Mouse (Mus musculus): ENCODE measurements around the gene Apeh. TPM values are rescaled to one million over a fixed set of nuclear protein-coding genes. Genes with fewer than 3 reads are reported as not detected.

The Apeh gene
- total RNA-seq, 2 experiments from 2014 or later: 123 to 219 TPM

DNA sequence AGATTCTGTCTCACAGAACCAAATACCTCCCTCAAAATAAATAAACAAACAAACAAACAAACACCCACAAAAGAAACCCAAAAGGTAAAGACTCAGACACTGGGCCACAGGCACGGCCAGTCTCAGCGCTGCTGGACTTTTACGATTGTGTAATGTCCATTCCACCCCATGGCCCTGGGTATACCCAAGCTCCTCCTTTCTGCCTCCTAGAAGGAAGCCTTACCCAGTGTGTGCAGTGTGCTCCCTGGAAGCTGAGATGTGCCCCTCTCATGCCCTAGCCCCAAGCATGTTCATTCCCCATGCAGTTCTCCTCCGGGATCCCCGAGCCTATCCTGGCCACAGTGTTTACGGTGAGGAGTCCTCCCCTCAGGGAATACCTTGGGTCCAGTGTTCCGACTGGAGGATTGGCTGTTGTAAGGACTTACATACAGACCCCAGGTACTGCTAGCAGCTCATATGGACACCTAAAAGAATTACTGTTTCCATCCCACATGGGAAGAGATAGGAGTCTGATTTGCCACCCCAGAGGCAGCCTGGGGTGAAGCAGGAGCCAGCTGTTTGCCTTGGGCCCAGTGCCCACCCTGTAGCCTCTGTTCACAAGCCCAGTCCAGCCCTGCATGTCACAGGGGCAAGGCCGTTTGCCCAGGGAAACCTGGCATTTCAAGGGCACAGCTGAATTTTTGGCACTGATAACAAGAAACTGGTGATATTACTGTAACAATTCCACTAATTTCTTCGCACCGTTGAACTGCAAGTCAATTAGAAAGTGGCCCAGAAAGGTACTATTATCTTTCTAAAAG is 27.0 kb upstream of the Apeh start:
- no peak for ATAC-seq (replicated peaks; ENCODE audit: low FRiP score, poor library complexity, severe bottlenecking)

DNA sequence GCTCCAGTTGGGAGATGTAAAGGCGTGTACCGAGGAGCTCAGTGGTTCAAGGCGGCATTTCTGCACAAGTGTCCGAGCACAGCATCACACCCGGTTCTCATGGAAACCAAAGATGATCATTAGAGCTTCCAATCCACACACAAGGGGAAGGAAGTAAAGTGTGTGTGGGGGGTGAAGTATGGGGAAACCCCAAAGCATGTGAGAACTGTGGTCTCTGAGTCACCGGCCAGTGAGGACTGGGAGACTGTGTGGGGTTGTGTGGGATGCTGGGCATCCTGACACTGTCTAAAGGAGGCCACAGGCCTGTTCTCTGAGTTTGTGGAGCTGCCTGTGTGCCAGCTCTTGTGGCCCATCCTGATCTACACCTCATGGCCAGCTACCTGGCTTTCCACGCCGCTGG is 26.3 kb upstream of the Apeh start:
- no peak for ATAC-seq (replicated peaks; ENCODE audit: low FRiP score, poor library complexity, severe bottlenecking)

DNA sequence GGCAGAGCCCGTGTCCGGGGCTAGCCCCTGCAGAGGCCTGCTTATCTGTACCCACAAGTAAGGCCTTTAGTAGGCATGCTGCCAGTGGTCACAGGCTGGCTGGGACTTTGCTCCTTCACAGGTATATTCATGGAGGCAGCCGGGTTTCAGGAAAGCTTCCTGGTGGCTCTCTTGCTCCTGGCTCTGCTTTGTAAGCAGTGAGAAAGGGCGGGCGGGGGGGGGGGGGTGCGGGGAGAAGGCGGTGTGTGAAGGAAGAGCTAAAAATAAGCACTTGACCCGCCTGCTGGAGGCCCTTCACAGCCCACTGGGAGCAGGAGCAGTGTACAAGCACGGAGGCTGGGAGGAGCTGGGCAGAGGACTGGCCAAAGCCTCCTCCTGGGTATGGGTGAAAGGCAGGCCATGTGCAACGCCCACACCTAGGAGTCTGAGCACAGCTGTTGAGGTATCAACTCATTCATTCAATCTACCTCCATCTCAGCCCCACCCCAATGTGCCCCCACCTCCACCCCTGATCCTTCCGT is 25.5 kb upstream of the Apeh start:
- no peak for ATAC-seq (replicated peaks; ENCODE audit: low FRiP score, poor library complexity, severe bottlenecking)

GRCm38 (mm10) chr9:108117143-108117542 is 22.7 kb upstream of the Apeh start:
- ATAC-seq (replicated peaks; ENCODE audit: low FRiP score, poor library complexity, severe bottlenecking): no peak

DNA sequence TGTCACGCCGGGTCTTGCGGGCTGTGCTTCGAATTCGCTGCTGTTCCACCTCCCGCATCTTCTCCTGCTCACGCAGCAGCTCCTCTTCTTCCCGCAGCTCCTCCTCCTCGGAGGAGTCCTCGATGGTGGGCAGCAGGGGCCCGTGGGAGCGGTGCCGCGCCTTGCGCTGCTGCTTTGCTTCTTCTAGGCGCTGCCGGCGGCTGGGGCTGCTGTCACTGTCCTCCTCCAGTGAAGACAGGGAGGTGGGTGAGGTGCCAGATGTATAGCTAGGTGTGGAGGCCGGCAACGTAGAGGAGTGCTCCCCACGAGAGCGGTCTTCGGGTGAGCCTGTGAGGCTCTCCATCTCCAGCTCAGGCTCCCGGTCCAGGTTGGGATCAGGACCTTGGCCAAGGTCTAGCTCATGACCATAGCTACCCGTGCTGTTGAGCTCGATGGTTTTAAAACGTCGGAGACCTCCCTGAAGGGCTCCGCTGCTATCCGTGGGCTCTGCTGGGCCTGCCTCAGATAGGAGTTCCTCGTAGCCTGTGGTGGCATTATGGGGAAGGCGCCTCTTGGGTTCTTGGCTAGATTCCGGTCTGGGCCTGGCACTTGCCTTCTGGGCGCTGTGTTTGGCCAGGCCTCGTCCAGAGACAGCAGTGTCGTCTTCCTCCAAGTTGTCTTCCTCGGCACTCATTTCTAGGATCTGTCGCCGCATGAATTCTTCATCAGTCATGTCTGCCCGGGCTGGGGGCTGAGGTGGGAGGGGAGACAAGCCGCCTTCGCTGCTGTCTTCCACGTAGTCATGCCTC is 21.1 kb upstream of the Apeh start:
- no peak for ATAC-seq (replicated peaks; ENCODE audit: low FRiP score, poor library complexity, severe bottlenecking)

DNA sequence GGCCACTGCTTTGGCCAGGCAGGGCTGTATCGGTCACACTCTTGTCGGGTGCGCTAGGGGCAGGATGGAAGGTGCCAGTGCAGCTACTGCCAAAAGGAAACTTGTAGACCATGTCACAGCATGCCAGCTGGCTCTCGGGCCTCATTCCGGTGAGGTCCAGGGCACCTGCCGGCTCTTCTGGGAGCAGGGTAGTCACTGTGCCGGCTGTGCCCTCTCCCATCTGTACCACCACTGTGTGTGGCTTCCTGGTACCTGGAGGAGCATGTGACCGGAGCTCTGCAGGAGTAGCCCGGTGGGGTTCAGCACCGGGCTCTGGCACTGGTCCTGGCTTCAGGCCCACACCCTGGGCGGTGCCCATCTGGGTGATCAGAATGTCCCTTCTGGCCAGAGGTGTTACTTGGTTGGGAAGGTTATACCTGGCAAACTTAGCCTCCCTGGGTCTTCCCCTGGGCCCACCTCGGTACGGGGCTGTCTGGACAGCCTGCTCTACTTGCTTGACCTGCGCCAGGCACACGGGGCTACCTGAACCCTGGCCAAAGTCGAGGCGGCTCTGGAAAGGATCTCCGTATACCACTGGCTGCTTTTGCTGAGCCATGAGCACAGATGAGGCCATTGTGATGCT is 18.4 kb upstream of the Apeh start:
- ATAC-seq (replicated peaks; ENCODE audit: low FRiP score, poor library complexity, severe bottlenecking): no peak

GRCm38 (mm10) chr9:108111593-108112121 is 17.3 kb upstream of the Apeh start:
- no peak for ATAC-seq (replicated peaks; ENCODE audit: low FRiP score, poor library complexity, severe bottlenecking)

- ATAC-seq (replicated peaks; ENCODE audit: low FRiP score, poor library complexity, severe bottlenecking): no peak
Observed at GRCm38 (mm10) chr9:108111101-108111592, 16.7 kb upstream of the Apeh start.

DNA sequence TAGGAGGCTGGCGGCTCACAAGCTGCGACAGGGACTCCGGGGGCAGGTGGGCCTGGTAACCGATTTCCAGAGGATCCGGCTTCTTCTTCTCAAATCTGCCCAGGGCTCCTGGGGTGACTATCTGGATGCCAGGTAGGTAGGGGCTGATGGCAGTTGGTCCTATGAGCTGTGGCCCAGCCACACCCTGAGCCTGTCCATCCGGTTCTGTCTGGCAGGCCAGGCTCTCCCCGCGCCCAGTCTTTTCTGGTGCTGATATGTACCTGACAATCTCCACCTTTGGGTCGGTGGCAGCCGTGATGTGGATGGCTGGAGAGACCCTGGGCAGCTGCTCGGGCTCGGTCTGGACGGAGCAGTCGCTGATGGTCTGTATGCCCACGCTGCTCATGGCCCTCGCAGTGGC is 15.8 kb upstream of the Apeh start:
- ATAC-seq (replicated peaks; ENCODE audit: low FRiP score, poor library complexity, severe bottlenecking): no peak

DNA sequence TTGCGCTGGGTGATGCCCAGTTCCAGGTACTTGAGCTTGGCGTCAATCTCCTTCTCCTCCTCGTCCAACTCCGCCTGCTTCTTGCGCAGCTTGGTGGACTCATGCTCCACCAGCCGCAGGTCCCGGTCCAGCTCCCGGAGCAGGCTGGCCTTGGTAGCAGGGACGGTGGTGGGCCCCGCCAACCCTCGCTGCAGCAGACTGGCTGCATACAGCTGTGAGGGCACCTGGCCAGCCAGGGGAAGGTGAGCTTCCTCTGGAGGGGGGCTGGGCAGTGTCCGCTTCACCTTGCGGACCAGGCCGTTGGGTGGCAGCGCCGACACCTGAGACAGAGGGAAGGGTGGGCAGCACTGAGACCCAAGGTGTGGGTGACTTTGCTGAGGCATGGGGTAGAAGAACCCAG is 13.5 kb upstream of the Apeh start:
- ATAC-seq (replicated peaks; ENCODE audit: low FRiP score, poor library complexity, severe bottlenecking): no peak

GRCm38 (mm10) chr9:108106090-108106489 is 11.7 kb upstream of the Apeh start:
- no peak for ATAC-seq (replicated peaks; ENCODE audit: low FRiP score, poor library complexity, severe bottlenecking)

DNA sequence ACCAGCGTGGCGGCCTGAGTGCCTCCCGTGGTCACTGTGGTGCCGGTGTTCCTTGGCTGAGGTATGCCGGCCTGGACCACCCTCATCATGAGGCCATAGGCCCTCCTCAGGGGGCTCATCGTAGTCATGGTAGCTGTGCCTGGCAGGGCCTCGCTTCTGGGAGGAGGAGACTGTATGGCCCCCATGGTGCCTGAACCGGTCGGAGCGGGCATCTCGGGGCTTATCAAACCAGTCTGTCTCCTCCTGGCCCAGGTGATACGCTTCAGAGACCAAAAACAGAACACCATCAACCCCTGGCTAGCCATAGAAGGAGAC is 11.1 kb upstream of the Apeh start:
- no peak for ATAC-seq (replicated peaks; ENCODE audit: low FRiP score, poor library complexity, severe bottlenecking)

DNA sequence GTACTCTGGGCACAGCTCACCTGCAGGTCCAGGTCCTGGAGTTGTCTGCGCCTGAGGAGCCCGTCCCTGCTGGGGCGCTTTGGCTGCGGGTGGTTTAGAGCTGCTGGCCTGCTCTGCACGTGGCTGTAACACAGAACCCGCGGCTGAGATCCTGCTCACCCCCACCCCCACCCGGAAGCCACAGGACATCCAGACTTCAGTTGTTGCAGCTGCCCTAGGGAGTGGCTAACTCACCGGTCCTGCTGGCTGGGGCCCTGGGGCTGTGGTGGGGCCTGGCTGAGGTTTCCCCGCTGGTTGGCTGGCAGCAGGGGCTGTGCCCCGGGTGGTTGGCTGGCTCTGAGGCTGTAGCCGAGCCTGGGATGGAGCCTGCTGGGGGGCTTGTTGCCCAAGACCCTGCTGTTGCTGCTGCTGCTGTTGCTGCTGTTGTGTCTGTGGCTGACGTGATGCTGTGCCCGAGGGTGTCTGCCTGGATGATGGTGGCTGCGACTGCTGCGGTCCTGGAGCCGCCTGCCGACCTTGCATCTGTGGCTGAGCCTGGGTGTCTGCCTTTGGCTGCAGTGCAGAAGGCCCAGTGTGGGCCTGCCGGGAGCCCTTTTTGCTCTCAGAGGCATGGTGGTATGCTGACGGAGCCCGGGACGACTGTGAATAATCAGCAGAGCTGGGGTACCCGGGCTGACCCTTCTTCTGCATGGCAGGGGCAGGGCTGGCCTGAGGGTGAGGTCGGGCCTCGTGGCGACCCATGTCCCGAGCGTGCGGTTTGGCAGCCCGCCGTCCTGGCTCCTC is 10.6 kb upstream of the Apeh start:
- ATAC-seq (replicated peaks; ENCODE audit: low FRiP score, poor library complexity, severe bottlenecking): peak; percentile 31; the same call in 1 of the 2 replicates

DNA sequence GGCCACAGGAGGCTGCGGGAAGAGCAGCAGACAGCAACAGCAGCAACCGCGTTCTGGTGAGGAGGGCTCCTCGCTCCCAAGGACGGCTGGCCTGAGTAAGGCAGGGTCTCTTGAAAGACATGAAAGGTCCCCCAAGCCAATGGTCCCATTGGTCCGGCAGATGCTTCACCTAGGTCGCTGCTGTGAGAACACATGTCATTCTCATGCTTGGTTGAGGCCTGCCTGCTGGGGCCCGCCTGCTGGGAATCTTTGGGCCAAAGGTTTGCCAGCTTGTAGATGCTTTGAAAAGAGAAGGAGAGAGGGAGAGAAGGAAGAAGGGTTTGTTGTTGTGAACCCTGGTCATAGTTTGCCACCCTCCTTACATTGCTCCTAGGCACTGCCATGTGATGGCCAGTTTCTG is 5.2 kb upstream of the Apeh start:
- ATAC-seq (replicated peaks; ENCODE audit: low FRiP score, poor library complexity, severe bottlenecking): no peak

DNA sequence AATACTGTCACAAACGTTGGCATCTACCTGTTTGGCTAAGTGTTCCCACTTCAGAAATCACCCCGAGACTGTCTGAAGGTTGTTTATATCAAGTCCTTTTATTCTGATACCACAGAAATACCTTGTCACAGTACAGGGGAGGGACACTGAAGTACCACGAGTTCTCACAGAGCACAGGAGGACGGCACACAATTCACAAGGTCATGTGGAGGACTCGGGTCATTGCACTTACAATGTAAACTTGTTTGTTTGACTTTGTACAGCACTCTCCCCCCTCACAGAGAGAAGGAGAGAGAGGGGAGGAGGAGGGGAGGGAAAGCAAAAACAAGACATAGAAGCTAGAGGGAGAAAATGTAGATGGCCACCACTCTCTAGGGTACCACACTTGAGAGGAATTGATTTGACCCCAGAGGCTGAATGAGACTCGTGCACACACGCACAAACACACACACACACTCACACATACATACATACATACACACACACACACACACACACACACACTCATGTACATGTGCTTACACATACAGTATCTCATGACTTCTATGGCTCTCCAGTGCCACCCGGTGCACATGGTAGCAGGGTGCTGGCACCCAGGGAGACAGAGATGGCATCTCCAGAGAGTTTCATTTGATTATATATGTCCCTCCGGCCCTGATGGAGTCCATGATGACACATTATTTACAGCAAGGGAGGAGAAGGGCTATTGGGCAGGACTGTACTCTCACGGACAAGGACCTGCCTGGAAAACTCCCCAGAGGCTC is 1.7 kb upstream of the Apeh start:
- peak; percentile 36 for ATAC-seq (replicated peaks; ENCODE audit: low FRiP score, poor library complexity, severe bottlenecking)

- ATAC-seq (replicated peaks; ENCODE audit: low FRiP score, poor library complexity, severe bottlenecking): peak; percentile 48
Observed at GRCm38 (mm10) chr9:108095518-108095917, 1.1 kb upstream of the Apeh start.

DNA sequence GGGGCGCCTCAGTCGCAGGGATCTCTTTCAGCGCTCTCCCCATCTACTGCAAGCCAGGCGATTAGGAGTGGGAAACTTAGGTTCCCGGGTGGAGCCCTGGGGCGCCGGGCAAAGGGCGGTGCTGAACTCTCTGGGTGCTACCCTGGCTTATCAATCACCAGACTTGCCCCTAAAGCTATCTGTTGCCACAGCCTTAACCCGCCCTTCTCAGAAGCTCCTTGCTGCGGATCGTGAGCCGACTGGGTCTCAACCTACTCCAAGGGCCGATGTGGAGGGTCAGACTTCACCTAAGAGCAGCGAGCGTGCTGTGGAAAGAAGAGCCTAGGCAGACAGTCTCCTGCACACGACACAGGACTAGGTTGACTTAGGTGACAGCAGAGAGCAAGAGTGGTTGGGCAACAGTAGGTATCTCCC is 599 bp upstream of the Apeh start:
- peak; percentile 72 for ATAC-seq (replicated peaks; ENCODE audit: low FRiP score, poor library complexity, severe bottlenecking)

DNA sequence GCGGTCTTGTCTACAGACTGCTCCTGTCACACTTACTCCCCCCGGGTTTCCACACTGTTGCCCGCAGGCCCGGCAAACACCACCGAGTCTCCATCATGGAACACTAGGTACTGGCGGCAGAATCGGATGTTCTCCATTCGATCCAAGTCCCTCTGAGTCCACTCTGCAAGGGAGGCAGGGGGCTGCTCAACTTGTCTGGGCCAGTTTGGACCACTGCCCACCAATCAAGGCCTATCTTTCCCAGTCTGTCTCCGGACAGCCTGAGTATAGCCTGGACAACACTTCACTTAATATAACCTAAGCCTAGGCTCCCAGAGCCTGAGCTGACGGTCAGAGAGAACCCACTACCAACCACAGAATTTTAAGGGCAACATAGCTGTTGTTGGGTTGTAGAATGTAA is 820 bp downstream of the Apeh start:
- ATAC-seq (replicated peaks; ENCODE audit: low FRiP score, poor library complexity, severe bottlenecking): no peak

DNA sequence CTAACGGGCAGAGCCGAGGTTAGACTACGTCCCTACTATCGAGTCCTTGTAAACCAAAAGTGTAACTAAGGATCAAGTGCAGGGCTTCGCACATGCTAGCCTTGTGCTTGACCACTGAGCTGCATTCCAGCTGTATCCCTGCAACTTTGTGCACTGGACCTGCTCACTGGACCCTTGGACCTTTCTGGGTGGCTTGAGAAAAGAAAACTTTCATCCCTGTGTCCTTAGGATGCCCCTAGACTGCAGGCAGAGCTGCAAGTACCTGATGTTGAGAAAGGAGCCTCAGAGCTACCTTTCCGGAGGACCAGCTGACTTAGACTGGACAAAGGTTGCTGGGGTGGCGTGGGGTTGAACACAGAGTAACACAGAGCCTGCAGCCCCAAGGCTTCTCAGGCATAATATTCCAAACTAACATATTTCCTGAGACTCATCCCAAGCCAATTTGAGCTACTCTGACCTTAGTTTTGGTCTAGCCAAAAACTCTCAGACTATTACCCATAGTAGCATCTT is 3.7 kb downstream of the Apeh start:
- ATAC-seq (replicated peaks; ENCODE audit: low FRiP score, poor library complexity, severe bottlenecking): no peak

Data from erythroblast, adult 5-6 weeks (primary cell).